Mouse (Mus musculus) MEL (cell line): Measurements from ENCODE around the gene Smyd3.

Source experiments
- HCFC1 ChIP-seq: IDR thresholded peaks from 2 replicates; pipeline ENCODE4 v1.6.1; 2012; ENCODE audit warnings: low read depth, mild to moderate bottlenecking, inconsistent platforms, low read length, improper control_type of control experiment, moderate library complexity
- TAL1 ChIP-seq: IDR thresholded peaks from 2 replicates; pipeline ENCODE4 v1.6.1; 2012; ENCODE audit warnings: mild to moderate bottlenecking, inconsistent platforms, low read length, moderate library complexity, mixed read lengths

DNA sequence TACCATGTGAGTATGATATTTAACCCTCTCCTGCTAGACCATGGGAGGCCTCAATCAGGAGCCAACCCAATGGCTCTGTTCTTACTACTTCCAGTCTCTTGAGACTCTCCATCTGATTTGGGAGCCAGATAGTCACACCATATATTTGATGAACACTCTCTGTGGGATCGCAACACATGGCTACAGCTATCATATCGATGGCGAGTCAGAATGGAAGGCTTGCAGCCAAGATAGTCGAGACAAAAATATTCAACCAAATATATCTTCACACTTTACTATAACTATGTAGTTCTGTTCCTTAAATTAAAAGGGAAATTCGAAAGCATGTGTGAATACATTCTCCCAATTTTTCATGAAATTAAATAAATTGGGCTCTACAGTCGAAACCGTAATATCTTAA lies 132.2 kb downstream of the Smyd3 start:
- TF ChIP-seq HCFC1 (no peak), TAL1 (no peak)
